ENCODE assay signal across 7 mouse cellular contexts in genomic region chr10:29313905-29314304, GRCm38 (mm10). TPM values are rescaled to one million over a fixed set of nuclear protein-coding genes. Genes with fewer than 3 reads are reported as not detected.
DNase-seq lines count a peak whose midpoint lies in the region; ATAC-seq and TF ChIP-seq lines count a peak whose summit lies in the region.

No protein-coding gene starts in this region.

- peaks cover 10% of the 10 kb centered on the region for H3K4me1 ChIP-seq in limb, embryonic 14.5 days (ENCODE audit: control insufficient read depth, insufficient read depth, low read length)
- peaks cover 2% of the 10 kb centered on the region; the same call in 1 of the 2 replicates for H3K4me1 ChIP-seq in stomach, postnatal 0 days (replicated peaks; ENCODE audit: control insufficient read depth, insufficient read depth)

- H3K36me3 ChIP-seq in limb, embryonic 14.5 days (ENCODE audit: control insufficient read depth, insufficient read depth, low read length) = no peaks in the 10 kb centered on the region
- no peaks in the 10 kb centered on the region for H3K36me3 ChIP-seq in stomach, postnatal 0 days (ENCODE audit: control insufficient read depth, insufficient read depth, low read length)

- TF ChIP-seq CTCF in stomach, postnatal 0 days (IDR thresholded peaks at IDR 0.05; ENCODE audit: low read depth) = no peak

- DNase-seq in 3134 (ENCODE audit: extremely low read depth, insufficient read length, low spot score) (peak; percentile 13), 416B (ENCODE audit: low read depth) (peak; percentile 39)
- DNase-seq in limb, embryonic 14.5 days (ENCODE audit: low spot score) = no peak
- DNase-seq in stomach, postnatal 0 days (ENCODE audit: low spot score) = no peak
- no peak for DNase-seq in urinary bladder, adult 18-20 months (ENCODE audit: low spot score in 2 of 2)
- DNase-seq in testis, postnatal 14 days (ENCODE audit: low spot score) = no peak

- peak overlapping the region; percentile 68 for H3K4me3 ChIP-seq in limb, embryonic 14.5 days (replicated peaks; ENCODE audit: low read length)
- H3K4me3 ChIP-seq in stomach, postnatal 0 days (ENCODE audit: low read depth, low read length) = peak overlapping the region; percentile 68

- no peak overlapping the region for H3K27ac ChIP-seq in limb, embryonic 14.5 days (replicated peaks; ENCODE audit: low read depth, low read length)
- H3K27ac ChIP-seq in stomach, postnatal 0 days (replicated peaks) = no peak overlapping the region

- TF ChIP-seq POLR2A in limb, embryonic 14.5 days (IDR thresholded peaks at IDR 0.05; ENCODE audit: borderline replicate concordance, extremely low read depth, insufficient read depth, insufficient read length) = no peak

- peak overlapping the region; percentile 53 for H3K4me2 ChIP-seq in limb, embryonic 14.5 days (replicated peaks; ENCODE audit: low read depth, low read length, severe bottlenecking)
- peak overlapping the region; percentile 61 for H3K4me2 ChIP-seq in stomach, postnatal 0 days (replicated peaks; ENCODE audit: low read depth)

- 38% methylated on average over 5 of the region's 5 CpGs for WGBS in limb, embryonic 14.5 days
- 22% methylated on average over 5 of the region's 5 CpGs for WGBS in stomach, postnatal 0 days

- H3K9me3 ChIP-seq in limb, embryonic 14.5 days (ENCODE audit: control insufficient read depth, low read length) = no peaks in the 10 kb centered on the region
- no peaks in the 10 kb centered on the region for H3K9me3 ChIP-seq in stomach, postnatal 0 days (ENCODE audit: control insufficient read depth, low read length)

- no peaks in the 10 kb centered on the region for H3K27me3 ChIP-seq in limb, embryonic 14.5 days (ENCODE audit: control insufficient read depth, insufficient read depth, low read length)
- H3K27me3 ChIP-seq in stomach, postnatal 0 days (ENCODE audit: control insufficient read depth, insufficient read depth, low read length) = no peaks in the 10 kb centered on the region

- ATAC-seq in erythroblast, adult 5-6 weeks (replicated peaks; ENCODE audit: low FRiP score, poor library complexity, severe bottlenecking) = peak; percentile 16; the same call in 1 of the 2 replicates
- no peak for ATAC-seq in limb, embryonic 14.5 days (ENCODE audit: low FRiP score, low read depth)
- ATAC-seq in stomach, postnatal 0 days (ENCODE audit: low FRiP score, low TSS enrichment) = no peak

- no peak overlapping the region for H3K9ac ChIP-seq in limb, embryonic 14.5 days (ENCODE audit: low read depth, low read length, severe bottlenecking)
- H3K9ac ChIP-seq in stomach, postnatal 0 days (ENCODE audit: low read length) = no peak overlapping the region

- no peak for TF ChIP-seq EP300 in stomach, postnatal 0 days (optimal IDR thresholded peaks at IDR 0.05)

RNA-seq across cellular contexts. Expression of gene Echdc1, which starts 0.9 kb away (rescaled TPM):
- 2.7 and 5.0 TPM in 2 replicates for total RNA-seq in erythroblast, adult 5-6 weeks (2015; ENCODE audit: low replicate concordance)
- 3.8 and 10.3 TPM in 2 replicates for total RNA-seq in erythroblast, adult 5-6 weeks (2017; ENCODE audit: low replicate concordance)
- 9.1 and 13.0 TPM in 2 replicates for polyA plus RNA-seq in limb, embryonic 14.5 days (2012; rRNA removed)
- polyA plus RNA-seq in limb, embryonic 14.5 days (2014; fragmentation: Nextera tagmentation; extraction: Ambion mirVana) = 21.4 and 22.0 TPM in 2 replicates
- 27.4 and 29.4 TPM in 2 replicates for polyA plus RNA-seq in stomach, postnatal 0 days (2015; fragmentation: Nextera tagmentation; extraction: Ambion mirVana)

RNA-seq across cellular contexts. Expression of gene Rnf146, which starts 48.3 kb away (rescaled TPM):
- total RNA-seq in erythroblast, adult 5-6 weeks (2015; ENCODE audit: low replicate concordance) = 8.8 and 11.5 TPM in 2 replicates
- total RNA-seq in erythroblast, adult 5-6 weeks (2017; ENCODE audit: low replicate concordance) = 16.4 and 24.6 TPM in 2 replicates
- 47.6 and 63.4 TPM in 2 replicates for polyA plus RNA-seq in limb, embryonic 14.5 days (2012; rRNA removed)
- polyA plus RNA-seq in limb, embryonic 14.5 days (2014; fragmentation: Nextera tagmentation; extraction: Ambion mirVana) = 40.8 and 48.8 TPM in 2 replicates
- 28.8 and 30.4 TPM in 2 replicates for polyA plus RNA-seq in stomach, postnatal 0 days (2015; fragmentation: Nextera tagmentation; extraction: Ambion mirVana)

Comparison
In these comparisons a context has a peak if more than half of its experiments do, and no peak if none do; other contexts are left out.
1. DNase-seq: peak in 3134 (single experiment) and 416B (single experiment); none in limb, embryonic 14.5 days (single experiment), stomach, postnatal 0 days (single experiment), urinary bladder, adult 18-20 months (0 of 2) and testis, postnatal 14 days (single experiment).